Mouse (Mus musculus) T-cell, adult 2 months (primary cell): ENCODE results near the gene Mrgprd.

Experiments used
- DNase-seq: peaks from one replicate; pipeline ENCODE4 v3.0.0; 2022; ENCODE audit warnings: low spot score

Gene Mrgprd

DNA sequence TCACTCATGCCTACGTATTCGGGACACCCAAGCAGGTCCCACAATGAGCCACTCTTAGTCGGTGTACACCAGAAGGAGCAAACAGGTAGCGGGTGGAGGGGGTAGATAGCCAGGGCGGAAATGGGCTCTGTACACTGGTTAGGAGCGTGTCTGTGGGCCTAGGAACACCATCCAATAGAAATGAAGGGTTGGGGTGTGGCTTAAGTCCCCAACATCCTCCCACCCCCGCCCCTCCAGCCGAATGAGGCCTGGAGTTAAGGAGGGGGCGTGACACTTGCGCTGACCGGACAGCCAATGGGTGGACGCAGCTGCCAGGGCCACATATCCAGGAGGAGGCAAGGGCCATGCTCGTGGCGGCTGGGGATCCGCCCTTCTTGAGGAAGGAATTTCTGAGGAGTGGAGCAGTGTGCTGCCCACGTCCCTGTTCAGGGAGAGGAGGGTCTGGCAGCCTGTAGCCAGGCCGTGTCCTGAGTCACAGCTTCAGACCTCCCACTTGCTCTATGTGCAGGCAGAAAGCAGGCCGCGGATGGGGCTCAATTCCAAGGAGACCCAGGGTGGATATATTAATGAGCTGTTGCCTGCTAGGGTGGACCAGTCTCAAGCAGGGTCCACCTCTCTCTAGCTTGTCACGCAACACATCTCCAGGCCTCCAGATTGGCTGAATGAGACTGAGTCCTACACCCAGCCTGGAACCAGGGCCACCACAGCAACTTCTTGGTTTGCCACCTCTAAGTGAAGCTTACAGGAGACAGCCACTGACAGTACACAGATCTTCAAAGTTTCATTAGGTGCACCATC, 11.9 kb upstream of the Mrgprd start:
- DNase-seq = no peak

DNA sequence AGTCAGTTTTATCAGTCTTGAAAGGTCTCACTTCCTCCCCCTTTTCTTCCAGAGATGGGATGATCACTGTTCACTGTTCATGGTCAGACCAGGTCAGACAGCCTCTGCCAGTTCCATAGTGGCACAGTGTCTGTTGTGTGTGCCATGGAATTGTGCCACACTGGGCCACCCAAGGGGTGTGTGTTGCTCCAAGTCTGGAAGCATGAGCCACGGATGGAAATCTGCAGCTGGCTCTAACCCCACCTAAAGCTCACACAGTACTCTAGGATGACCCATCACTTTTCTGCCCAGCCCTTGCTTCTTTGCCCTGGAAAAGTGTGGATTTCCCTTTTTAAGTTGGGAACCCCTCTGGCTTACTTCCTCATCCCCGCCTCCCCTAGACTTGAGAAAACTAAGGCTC, 10.5 kb upstream of the Mrgprd start:
- DNase-seq = no peak

DNA sequence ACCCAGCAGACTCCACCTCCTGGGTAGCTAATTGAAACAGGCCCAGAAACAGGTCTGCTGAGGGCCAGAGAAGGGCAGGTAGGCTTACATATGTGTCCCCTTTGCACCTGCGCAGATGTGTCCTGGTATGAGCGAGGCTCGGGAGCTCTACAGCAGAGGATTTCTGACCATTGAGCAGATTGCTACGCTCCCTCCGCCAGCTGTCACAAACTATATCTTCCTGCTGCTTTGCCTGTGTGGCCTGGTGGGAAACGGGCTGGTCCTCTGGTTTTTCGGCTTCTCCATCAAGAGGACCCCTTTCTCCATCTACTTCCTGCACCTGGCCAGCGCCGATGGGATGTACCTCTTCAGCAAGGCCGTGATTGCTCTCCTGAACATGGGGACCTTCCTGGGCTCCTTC, 7.0 kb upstream of the Mrgprd start:
- no peak for DNase-seq

DNA sequence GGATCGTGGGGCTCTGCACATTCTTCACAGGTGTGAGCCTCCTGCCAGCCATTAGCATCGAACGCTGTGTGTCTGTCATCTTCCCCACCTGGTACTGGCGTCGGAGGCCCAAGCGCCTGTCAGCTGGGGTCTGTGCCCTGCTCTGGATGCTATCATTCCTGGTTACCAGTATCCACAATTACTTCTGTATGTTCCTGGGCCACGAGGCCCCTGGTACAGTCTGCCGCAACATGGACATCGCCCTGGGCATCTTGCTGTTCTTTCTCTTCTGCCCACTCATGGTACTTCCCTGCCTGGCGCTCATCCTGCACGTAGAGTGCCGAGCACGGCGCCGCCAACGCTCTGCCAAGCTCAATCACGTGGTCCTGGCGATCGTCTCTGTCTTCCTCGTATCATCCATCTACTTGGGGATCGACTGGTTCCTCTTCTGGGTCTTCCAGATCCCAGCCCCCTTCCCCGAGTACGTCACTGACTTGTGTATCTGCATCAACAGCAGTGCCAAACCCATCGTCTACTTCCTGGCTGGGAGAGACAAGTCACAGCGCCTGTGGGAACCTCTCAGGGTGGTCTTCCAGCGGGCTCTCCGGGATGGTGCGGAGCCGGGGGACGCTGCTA, 6.5 kb upstream of the Mrgprd start:
- no peak for DNase-seq

DNA sequence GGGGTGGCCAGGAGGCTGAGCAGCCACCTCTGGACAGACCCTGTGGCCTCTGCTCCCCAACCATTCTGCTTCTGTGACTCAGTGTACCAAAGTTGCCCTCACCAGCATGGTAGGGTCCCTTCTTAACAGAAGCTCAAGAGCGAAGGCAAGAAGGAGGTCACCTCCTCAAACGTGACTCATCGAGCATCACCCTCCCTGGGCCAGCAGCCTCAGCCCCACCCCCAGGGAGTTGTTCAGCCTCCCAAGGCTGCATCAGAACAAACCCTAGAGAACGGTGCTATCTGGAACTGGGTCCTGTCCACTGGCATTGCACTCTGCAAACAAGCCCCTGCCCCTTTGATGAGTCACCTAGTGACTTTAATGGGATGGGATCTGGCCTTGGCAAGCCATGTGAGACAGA, 5.8 kb upstream of the Mrgprd start:
- DNase-seq = no peak

DNA sequence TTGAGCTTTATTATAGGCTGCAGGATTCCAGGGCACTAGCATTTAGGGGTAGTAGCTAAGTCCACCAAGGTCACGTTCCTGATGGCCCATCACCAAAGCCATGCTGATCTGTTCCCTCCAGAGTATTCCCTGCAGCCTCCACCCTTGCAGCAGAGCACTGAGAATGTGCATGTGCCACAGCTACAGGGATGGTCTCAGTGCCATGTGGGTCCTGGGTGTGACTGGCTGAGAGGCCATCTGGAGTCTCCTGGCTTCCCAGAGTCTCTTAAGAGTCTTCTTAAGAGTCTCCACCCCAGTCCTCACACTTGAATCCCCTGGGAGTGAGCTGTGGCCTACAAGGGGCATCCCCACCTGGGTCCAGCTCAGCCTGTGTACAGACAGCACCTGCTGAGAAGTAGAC, 4.8 kb upstream of the Mrgprd start:
- no peak for DNase-seq

DNA sequence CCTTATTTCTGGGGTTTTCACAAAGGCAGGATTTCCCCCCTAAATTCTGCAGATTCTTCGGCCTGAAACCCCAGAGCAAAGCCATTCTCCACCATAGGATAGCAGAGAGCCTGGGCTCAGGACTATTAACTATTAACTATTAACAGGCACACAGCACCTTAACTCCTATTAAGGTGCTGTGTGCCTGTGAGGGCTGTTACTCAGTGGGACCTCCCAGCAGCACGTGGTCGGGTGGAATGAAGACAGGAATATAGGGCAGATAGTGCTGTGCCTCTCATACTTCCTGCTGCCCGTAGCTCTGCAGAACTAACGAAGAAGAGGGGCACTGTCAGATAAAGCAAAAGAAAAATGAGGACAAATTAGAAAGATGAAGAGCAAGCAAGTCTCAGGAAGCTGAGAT, 4.1 kb upstream of the Mrgprd start:
- no peak for DNase-seq

DNA sequence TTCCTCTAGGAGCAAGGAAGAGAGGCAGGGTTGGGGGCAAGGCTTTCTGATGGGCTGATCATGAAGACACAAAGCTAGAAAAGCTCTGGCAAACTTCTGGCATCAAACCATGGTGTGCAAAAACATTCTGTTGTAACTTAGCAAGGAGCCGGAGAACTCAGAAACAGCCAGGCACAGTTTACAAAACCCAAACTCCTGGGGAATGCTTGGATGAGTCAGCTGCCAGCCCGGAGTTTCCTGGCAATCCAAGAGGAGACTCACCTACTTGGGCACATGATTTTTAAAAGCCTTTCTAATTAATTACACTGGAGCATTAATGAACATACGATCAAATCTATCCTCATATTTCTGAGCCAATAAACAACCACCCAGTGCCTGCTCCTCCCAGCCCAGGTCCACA, 2.5 kb upstream of the Mrgprd start:
- DNase-seq = no peak

DNA sequence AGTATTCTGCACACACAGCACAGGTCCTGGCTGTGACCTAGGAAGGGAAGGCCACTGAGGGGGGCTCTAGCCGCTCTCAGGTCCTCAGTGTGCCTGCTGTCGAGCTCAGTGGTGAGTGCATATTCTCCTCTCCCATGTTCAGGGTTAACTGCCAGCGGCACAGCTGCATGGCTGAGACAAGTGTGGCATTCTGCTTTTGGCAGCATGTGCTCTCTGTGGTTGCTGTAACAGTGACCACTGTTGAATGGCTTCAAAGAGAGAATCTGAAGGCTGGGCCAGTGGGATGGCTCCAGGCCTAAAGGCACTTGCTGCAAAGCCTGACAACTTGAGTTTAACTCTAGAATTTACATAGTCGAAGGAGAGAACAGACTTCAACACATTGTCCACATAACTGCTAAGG, 2.9 kb downstream of the Mrgprd start:
- no peak for DNase-seq

DNA sequence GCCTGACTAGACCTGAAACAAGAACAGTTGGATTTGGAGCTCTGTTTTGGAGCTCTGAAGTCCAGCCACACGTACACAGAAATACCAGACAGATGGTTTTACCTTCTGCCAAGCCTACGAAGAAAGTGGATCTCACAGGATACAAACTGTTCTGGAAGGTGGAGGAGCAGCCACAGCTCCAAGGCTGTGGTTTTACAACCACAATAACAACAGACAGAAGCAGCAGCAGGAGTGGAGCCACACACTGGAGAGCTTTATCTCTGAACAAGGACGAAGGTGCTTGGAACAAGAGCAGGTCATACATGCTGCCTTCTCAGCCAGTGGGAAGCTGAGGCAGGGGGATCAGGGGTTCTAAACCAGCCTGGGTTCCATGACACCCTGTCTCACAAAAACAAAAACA, 4.8 kb downstream of the Mrgprd start:
- no peak for DNase-seq

DNA sequence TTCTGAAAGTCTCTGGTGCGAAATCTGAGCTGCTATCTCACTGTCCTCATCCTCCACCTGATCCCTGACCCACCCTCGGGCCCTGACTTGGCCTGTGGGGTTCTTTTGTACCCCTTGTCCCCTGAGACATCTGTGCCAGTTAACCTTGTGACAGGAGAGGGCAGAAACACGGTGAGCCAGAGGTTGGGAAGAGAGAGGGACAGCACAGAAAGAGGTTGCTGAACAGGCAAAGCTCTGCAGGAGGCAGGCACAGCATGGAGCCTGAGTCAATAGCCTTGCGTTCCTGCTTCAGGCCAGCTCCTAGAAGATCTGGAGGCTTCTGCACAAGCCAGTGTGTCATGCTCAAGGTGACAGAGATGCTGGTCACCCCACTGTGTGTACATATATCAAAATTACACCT, 9.0 kb downstream of the Mrgprd start:
- DNase-seq = no peak

DNA sequence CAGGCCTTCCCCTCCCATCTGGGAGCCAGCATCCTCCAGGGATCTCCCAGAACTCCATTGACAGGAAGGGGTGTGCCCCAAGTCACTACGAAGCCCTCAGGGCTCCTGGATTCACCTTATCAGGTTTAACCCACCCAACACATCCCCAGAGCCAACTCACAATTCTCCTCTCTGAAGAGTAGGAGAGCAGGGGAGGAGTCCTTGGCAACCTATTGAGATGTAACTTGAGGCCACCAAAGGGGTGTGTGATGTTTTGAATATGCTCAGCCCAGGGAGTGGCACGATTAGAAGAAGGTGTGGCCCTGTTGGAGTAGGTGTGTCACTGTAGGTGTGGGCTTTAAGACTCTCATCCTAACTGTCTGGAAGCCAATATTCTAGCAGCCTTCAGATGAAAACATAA, 11.1 kb downstream of the Mrgprd start:
- DNase-seq = no peak

DNA sequence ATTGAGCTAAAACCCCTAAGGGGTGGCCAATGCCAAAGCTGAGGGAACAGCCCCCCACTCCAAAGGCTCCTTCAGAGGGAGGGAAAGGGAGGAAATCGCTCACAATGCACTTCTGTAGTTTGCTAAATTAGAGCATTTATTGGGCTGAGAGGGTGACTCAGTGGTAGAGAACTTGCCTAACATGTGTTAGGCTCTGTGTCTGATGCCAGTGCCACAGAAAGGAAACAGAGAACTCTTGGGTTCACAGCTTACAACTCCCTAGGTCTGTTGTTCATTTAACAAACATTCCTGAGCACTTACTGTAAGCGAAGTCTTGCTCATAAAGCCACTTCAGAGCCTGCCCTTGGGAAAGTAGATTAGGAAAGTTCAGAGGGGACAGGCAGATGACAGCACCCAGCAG, 15.3 kb downstream of the Mrgprd start:
- DNase-seq = no peak

DNA sequence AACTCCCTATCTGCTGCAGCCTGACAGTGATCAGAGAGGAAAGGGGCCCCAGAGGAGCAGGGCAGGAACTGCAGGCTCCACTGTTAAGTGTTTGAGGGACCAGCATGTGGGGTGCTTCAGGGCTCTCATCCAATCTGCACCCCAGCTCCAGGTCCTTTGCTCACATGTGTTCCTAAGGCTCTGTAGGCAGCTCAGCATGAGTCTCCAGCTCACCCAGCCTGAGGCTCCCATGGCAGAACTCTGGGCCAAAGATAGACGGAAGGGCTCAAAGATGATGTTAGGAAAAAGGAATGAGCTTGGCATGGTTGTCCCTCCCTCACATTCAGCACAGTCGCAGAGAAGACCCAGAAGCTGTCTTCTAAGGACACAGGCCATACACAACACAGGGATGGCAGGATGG, 16.0 kb downstream of the Mrgprd start:
- DNase-seq = no peak

DNA sequence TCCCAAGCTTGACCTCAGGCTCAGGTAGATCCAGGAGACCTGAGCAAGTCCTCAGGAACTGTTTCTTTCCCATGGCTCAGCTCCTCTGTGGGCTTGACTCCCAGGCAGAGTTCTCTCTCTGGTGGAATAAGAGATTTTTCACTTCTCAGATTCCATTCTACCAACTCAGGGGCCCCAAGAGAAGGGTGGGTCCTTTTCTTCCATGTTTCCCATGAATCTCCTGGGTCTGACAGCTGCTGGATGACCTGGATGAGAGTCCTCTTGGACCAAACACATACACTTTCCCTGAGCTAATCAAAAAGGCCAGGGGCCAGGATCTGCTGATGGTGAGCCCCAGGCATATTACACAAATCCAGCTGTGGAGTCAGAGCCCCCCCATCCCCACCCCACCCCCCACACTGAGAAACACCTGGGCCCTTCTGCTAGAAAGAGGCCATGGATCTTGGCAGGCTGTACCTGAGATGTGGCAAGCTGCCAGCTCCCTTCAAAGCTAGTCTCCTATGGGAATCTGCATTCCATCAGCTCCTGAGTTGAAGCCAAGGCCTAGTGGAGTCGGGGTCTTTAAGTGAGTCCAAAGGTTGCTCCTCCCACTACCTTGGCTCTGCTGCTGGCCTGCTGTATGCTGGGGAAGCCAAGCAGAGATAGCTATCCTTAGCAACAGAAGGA, 17.9 kb downstream of the Mrgprd start:
- DNase-seq = no peak

DNA sequence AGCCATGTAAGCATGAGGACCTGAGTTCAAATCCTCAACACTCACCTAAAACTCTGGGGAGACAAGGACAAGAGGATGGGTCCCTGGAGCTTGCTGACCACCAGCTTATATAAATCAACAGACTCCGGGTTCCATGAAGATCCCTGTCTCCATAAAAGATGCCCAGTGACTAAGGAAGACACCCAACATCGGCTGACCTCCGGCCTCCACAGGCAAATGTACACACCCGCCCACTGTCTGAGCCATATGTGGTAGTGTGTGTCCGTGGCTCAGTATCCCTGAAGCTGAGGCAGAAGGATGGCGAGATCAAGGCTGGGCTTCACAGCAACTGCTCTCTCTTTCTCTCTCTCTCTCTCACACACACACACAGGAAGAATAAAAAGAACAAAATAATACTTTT, 19.3 kb downstream of the Mrgprd start:
- DNase-seq = no peak

DNA sequence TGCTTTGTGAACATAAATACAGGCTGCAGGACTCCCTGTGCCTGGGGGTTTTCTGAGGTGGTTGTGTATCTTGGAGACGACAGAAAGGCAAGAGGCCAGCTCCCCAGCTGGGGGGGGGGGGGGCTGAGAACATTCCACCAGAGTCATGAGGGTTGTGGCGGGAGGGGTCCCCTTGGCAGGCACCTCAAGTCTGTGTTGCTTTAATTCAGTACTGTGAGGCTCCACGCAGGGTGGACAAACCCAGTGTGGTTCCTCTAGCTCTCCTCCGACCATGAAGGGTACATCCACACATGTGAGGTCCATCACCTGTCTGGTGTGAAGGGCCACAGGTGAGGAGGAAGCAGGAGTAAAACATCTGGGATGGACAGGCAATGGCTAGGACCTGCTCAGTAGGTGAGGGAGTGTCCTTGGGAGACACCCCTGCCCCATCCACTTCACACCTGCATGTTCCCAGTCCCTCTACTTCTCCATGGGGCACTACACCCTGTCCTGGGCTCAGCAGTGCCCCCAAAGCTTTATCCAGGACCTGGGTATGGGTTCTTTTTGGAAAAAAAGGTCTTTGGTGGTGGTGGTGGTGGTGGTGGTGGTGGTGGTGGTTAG, 19.9 kb downstream of the Mrgprd start:
- DNase-seq = no peak

DNA sequence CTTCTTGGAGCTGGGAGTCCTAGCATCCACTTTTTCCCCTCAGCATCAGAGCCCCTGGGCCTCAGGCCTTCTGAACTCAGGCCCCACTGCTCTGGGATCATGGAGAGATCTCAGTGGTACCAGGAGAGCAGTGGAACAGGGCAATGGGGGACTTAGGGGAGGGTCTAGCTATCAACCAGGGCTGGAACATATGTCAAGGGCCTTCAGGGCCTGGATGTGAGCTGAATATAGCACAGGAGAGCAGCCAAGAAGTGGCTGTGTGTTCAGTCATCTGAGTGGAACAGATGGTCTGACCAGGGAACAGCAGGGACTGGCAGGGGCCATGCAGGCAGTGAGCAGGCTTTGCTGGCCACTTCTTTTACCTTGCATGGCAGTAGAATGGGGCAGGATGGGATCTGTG, 20.6 kb downstream of the Mrgprd start:
- DNase-seq = no peak

DNA sequence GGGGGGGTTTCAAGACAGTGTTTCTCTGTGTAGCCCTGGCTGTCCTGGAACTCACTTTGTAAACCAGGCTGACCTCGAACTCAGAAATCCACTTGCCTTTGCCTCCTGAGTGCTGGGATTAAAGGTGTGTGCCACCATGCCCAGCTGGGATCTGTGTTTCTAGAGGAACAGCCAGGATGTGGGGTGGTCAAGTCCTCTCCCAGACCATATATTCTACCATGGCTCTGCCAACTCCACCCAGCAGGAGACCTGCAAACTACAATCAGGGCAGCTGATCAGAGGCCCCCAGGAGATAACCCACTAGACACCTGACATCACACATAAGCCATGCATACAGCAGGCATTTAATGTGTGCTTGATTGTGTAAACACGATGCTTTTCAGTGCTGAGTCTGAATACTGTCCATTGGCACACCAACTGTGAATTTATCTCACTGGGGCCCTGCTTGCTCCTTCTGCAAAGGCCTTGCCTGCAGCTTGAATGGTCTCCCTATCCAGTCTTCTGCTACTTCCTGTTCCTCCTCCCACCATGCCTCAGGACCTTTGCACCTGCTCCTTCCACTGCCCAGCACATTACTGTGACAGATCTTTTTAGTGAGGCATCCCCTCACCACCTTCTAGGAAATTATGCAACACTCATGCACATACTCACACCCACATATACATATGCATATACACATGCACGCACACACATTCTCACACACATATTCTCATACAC, 21.1 kb downstream of the Mrgprd start:
- no peak for DNase-seq

DNA sequence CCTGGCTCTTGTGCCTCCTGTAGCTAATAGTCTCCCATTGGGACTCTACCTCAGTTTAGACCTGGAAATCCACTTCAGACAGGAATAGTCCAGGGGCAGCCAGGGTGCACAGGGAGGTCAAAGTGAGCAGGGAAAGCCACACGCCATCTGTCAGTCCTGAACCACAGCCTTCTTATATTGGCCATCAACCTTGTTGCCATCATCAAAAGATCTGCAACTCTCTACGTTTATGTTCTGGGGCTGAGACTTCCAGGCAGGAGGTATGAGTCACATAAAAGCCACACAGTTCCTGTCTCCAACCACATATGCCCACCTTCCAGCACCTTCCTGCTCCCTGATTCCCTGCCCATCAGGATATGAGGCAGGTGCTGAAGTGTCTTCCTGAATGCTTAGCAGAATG, 23.3 kb downstream of the Mrgprd start:
- DNase-seq = no peak

DNA sequence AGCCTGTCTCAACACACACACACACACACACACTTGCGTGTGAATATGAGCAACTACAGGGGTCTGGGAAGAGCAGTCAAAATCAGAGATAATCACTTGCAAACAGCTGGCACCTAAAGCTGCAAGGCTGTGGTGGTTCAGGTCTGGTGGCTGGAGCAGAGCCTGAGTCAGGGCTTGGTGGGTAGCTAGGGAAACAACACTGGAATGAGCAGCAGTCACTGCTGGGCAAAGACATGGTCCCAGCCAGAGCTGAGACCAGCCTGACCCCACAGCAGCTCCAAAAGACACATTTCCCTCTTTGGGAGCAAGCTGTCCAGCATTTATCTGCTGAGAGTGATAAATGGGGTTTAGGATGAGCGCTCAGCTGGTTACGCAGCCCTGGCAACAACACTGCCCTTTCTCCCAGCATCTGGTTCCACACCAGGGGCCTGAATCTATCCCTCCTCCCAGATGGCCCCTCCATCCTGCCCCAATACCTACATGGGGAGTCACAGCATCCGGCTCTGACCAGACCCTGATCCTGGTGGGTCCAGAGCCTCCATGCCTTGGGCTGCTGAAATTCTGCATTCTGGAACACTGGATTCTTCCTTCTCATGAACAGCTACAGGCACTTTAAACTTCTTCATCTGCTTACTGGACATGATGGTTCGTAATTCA, 25.7 kb downstream of the Mrgprd start:
- DNase-seq = no peak
